Mouse (Mus musculus): ENCODE measurements around the gene F2r. TPM values are rescaled to one million over a fixed set of nuclear protein-coding genes. Genes with fewer than 3 reads are reported as not detected.

F2r gene
- 28.0 TPM for polyA plus RNA-seq (2017; shearing (Covaris generic))

GRCm38 (mm10) chr13:95618309-95618712, at the start of gene F2r:
Gene F2r, minus strand, starts transcription at chr13:95618487.

Other genes starting within 250 kb of the F2r start
- gene Aggf1, start 243.1 kb downstream of the F2r start, polyA plus RNA-seq (2017; shearing (Covaris generic)) = 42.9 TPM
- not detected for gene Crhbp, start 173.6 kb downstream of the F2r start, polyA plus RNA-seq (2017; shearing (Covaris generic))
- not detected for gene S100z, start 139.8 kb downstream of the F2r start, polyA plus RNA-seq (2017; shearing (Covaris generic))
- gene F2rl1, start 93.3 kb downstream of the F2r start, polyA plus RNA-seq (2017; shearing (Covaris generic)) = 17.1 TPM
- 2.9 TPM for gene F2rl2, start 78.4 kb upstream of the F2r start, polyA plus RNA-seq (2017; shearing (Covaris generic))